Mouse (Mus musculus) hindbrain, embryonic 14.5 days (tissue): ENCODE results near the gene Pacsin1. TPM values are rescaled to one million over a fixed set of nuclear protein-coding genes. Genes with fewer than 3 reads are reported as not detected.

Experiments used
- ATAC-seq: fragments of 200-750 bp; cut with Nextera tagmentation; 2 replicates; pipeline ENCODE4 v1.8.0; 2017; ENCODE audit warnings: moderate number of reproducible peaks, mild to moderate bottlenecking, moderate TSS enrichment, moderate library complexity; ENCODE audit not compliant: low FRiP score
- DNase-seq: peaks from one replicate; pipeline ENCODE4 v3.0.0-alpha.2; 2015; ENCODE audit warnings: low spot score
- H3K27ac ChIP-seq: fragments of 300-500 bp; sonication (generic); 2 replicates; pipeline ENCODE4 v1.5.1; 2014; ENCODE audit warnings: mild to moderate bottlenecking, moderate library complexity
- H3K27me3 ChIP-seq: fragments of 300-500 bp; sonication (generic); 2 replicates; pipeline ENCODE4 v1.6.1; 2014; ENCODE audit warnings: mild to moderate bottlenecking, low read length, mixed read lengths; ENCODE audit not compliant: control insufficient read depth, insufficient read depth
- H3K36me3 ChIP-seq: fragments of 300-500 bp; sonication (generic); replicated peaks from 2 replicates; pipeline ENCODE4 v1.6.1; 2014; ENCODE audit not compliant: control insufficient read depth, insufficient read depth
- H3K4me1 ChIP-seq: fragments of 300-500 bp; sonication (generic); replicated peaks from 2 replicates; pipeline ENCODE4 v1.6.1; 2014; ENCODE audit warnings: antibody characterized with exemption, low read length, mixed read lengths; ENCODE audit not compliant: control insufficient read depth, insufficient read depth
- H3K4me2 ChIP-seq: fragments of 300-500 bp; sonication (generic); replicated peaks from 2 replicates; pipeline ENCODE4 v1.6.1; 2014; ENCODE audit warnings: mild to moderate bottlenecking, moderate library complexity
- H3K4me3 ChIP-seq: fragments of 300-500 bp; sonication (generic); replicated peaks from 2 replicates; pipeline ENCODE4 v1.5.1; 2014; ENCODE audit warnings: mild to moderate bottlenecking, low read length
- H3K9ac ChIP-seq: fragments of 300-500 bp; sonication (generic); 2 replicates; pipeline ENCODE4 v1.6.1; 2014
- H3K9me3 ChIP-seq: fragments of 300-500 bp; sonication (generic); 2 replicates; pipeline ENCODE4 v1.6.1; 2016; ENCODE audit warnings: low read length; ENCODE audit not compliant: control insufficient read depth
- WGBS: fragments of 180-500 bp; shearing (Covaris S2); extraction: QIAGEN DNeasy Blood & Tissue Kit; methylation state at CpG from one replicate; pipeline ENCODE4 v1.1.7; 2014; 5-methylcytosine and 5-hydroxymethylcytosine counted together
- polyA plus RNA-seq: library from polyadenylated mRNA; unstranded; fragments of >200 nt; fragmentation: Nextera tagmentation; extraction: Ambion mirVana; gene quantifications from 2 replicates; pipeline ENCODE4 v1.2.1, GENCODE M21; 2014

The Pacsin1 gene
- polyA plus RNA-seq, 1 experiment from 2014 or later, result 44.5 TPM

- ATAC-seq, result peak; percentile 63
- under 1% methylated on average over 35 of the region's 53 CpGs for WGBS
- H3K4me3 ChIP-seq, result peak overlapping the region; percentile 64
These were observed 29.7 kb downstream of the Pacsin1 start for GRCm38 (mm10) chr17:27684886-27685549.

GRCm38 (mm10) chr17:27685550-27685913 is 30.2 kb downstream of the Pacsin1 start:
- Histone ChIP-seq H3K4me3 (peak overlapping the region; percentile 64), H3K9me3 (no peaks in the 10 kb centered on the region), H3K36me3 (no peaks in the 10 kb centered on the region), H3K9ac (peak overlapping the region; percentile 87), H3K27me3 (no peaks in the 10 kb centered on the region), H3K4me2 (peak overlapping the region; percentile 95), H3K27ac (0 out of 2 replicates have a peak overlapping the region, but pooled peaks have one; percentile 36), H3K4me1 (peaks cover 10% of the 10 kb centered on the region; the same call in 1 of the 2 replicates)
- DNase-seq, result no peak
- 3% methylated on average over 11 of the region's 11 CpGs for WGBS
- peak; percentile 44 for ATAC-seq

More at GRCm38 (mm10) chr17:27684886-27685549, 29.7 kb downstream of the Pacsin1 start:
- H3K4me2 ChIP-seq, result peak overlapping the region; percentile 95
- peak; percentile 75 for DNase-seq
- H3K9ac ChIP-seq, result peak overlapping the region; percentile 87
- H3K27me3 ChIP-seq, result no peaks in the 10 kb centered on the region
- H3K9me3 ChIP-seq, result no peaks in the 10 kb centered on the region
- H3K4me1 ChIP-seq, result peaks cover 10% of the 10 kb centered on the region; the same call in 1 of the 2 replicates
- H3K27ac ChIP-seq, result peak overlapping the region; percentile 36; the same call in 1 of the 2 replicates
- H3K36me3 ChIP-seq, result no peaks in the 10 kb centered on the region

DNA sequence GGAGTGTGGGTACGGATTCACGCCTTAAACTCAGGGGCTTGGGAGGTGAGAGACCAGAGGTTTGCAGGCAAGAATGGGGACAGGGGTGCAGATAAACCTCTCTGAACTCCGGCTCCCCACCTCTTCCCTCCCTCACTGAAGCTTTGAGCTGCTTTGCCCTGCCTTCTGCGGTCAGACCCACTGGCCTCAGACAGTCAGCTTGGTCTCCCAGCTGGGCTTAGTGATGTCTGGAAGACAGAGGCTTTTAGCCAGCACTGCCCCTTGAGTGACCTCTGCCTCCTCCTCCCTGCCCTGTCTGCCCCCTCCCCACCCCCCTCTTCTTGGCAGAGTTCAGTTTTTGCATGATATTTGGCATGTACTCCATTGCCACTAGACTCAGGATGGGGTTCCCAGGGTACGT is 31.1 kb downstream of the Pacsin1 start:
- H3K9me3 ChIP-seq, result no peaks in the 10 kb centered on the region
- no peak overlapping the region for H3K27ac ChIP-seq
- peaks cover 10% of the 10 kb centered on the region; the same call in 1 of the 2 replicates for H3K4me1 ChIP-seq
- no peaks in the 10 kb centered on the region for H3K27me3 ChIP-seq
- H3K9ac ChIP-seq, result peak overlapping the region; percentile 87; the same call in 1 of the 2 replicates
- no peak for ATAC-seq
- H3K36me3 ChIP-seq, result no peaks in the 10 kb centered on the region
- H3K4me3 ChIP-seq, result peak overlapping the region; percentile 64
- 34% methylated on average over 5 of the region's 5 CpGs for WGBS
- no peak for DNase-seq
- H3K4me2 ChIP-seq, result peak overlapping the region; percentile 95

- no peaks in the 10 kb centered on the region for H3K4me1 ChIP-seq
- ATAC-seq, result no peak
- H3K36me3 ChIP-seq, result no peaks in the 10 kb centered on the region
- no peak overlapping the region for H3K27ac ChIP-seq
- no peak overlapping the region for H3K4me3 ChIP-seq
- no peak overlapping the region for H3K9ac ChIP-seq
- 66% methylated on average over 14 of the region's 14 CpGs for WGBS
- H3K4me2 ChIP-seq, result no peak overlapping the region
- H3K9me3 ChIP-seq, result no peaks in the 10 kb centered on the region
- no peaks in the 10 kb centered on the region for H3K27me3 ChIP-seq
- no peak for DNase-seq
These were observed 35.8 kb downstream of the Pacsin1 start for GRCm38 (mm10) chr17:27690993-27691693.

DNA sequence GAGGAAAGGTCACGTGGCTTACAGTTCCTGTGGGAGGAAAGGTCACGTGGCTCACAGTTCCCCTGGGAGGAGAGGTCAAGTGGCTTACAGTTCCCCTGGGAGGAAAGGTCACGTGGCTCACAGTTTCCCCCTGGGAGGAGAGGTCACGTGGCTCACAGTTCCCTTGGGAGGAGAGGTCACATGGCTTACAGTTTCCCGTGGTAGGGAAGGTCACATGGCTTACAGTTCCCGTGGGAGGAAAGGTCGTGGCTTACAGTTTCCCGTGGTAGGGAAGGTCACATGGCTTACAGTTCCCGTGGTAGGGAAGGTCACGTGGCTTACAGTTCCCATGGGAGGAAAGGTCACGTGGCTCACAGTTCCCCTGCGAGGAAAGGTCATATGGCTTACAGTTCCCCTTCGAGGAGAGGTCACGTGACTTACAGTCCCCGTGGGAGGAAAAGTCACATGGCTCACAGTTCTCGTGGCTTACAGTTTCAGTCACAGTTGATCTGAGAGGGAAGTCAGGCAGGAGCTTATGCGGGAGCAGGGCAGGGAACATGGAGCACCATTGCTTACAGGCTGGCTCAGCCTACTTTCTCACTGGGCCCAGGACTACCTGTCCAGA is 44.4 kb downstream of the Pacsin1 start:
- 92% methylated on average over 17 of the region's 17 CpGs for WGBS
- no peak for ATAC-seq

DNA sequence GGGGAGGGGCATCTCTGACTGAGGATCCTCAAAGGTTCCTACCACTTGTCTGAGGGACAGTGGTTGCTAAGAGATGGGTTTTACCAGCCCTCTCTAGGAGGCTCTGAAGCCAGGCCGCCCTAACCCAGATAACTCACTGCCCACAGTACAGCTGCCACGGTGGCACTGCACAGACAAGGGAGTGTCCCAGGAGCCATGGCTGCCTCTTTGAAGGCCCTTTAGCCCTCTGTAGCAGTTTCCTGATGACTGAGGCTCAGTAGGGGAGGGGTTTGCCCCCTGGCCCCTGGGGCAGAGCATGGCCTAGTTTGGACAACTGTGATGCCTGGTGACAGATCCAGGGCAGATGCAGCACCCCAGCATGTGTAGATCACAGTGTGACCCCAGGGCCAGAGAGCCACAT is 45.5 kb downstream of the Pacsin1 start:
- no peak for ATAC-seq
- DNase-seq, result no peak
- WGBS, result 66% methylated on average over 2 of the region's 2 CpGs

More for the DNA sequence above, 44.4 kb downstream of the Pacsin1 start:
- H3K36me3 ChIP-seq, result 0 out of 2 replicates have a peak, but pooled peaks cover 4% of the 10 kb centered on the region
- no peak overlapping the region for H3K4me3 ChIP-seq
- DNase-seq, result no peak
- no peaks in the 10 kb centered on the region for H3K4me1 ChIP-seq
- no peaks in the 10 kb centered on the region for H3K27me3 ChIP-seq
- no peak overlapping the region for H3K9ac ChIP-seq
- H3K9me3 ChIP-seq, result no peaks in the 10 kb centered on the region
- H3K4me2 ChIP-seq, result no peak overlapping the region
- H3K27ac ChIP-seq, result no peak overlapping the region

GRCm38 (mm10) chr17:27701856-27702255 is 46.5 kb downstream of the Pacsin1 start:
- no peaks in the 10 kb centered on the region for H3K4me1 ChIP-seq
- no peaks in the 10 kb centered on the region for H3K27me3 ChIP-seq
- ATAC-seq (no peak), DNase-seq (no peak)
- no peak overlapping the region for H3K4me2 ChIP-seq
- WGBS, result 66% methylated on average over 6 of the region's 6 CpGs
- H3K9me3 ChIP-seq, result no peaks in the 10 kb centered on the region
- H3K9ac ChIP-seq, result no peak overlapping the region
- 0 out of 2 replicates have a peak, but pooled peaks cover 8% of the 10 kb centered on the region for H3K36me3 ChIP-seq
- H3K27ac ChIP-seq, result 0 out of 2 replicates have a peak overlapping the region, but pooled peaks have one; percentile 15
- H3K4me3 ChIP-seq, result no peak overlapping the region

More for the DNA sequence above, 45.5 kb downstream of the Pacsin1 start:
- Histone ChIP-seq H3K9me3 (no peaks in the 10 kb centered on the region), H3K4me2 (no peak overlapping the region), H3K27me3 (no peaks in the 10 kb centered on the region), H3K4me3 (no peak overlapping the region), H3K9ac (no peak overlapping the region), H3K4me1 (no peaks in the 10 kb centered on the region), H3K27ac (no peak overlapping the region), H3K36me3 (0 out of 2 replicates have a peak, but pooled peaks cover 8% of the 10 kb centered on the region)

- 0 out of 2 replicates have a peak, but pooled peaks cover 8% of the 10 kb centered on the region for H3K36me3 ChIP-seq
- no peak overlapping the region for H3K9ac ChIP-seq
- peak overlapping the region; percentile 50 for H3K4me2 ChIP-seq
- WGBS, result 1% methylated on average over 32 of the region's 34 CpGs
- no peak for ATAC-seq
- H3K4me1 ChIP-seq, result no peaks in the 10 kb centered on the region
- peak overlapping the region; percentile 7; the same call in 1 of the 2 replicates for H3K4me3 ChIP-seq
- H3K27me3 ChIP-seq, result no peaks in the 10 kb centered on the region
- peak; percentile 58 for DNase-seq
- H3K9me3 ChIP-seq, result no peaks in the 10 kb centered on the region
- H3K27ac ChIP-seq, result no peak overlapping the region
These were observed 47.2 kb downstream of the Pacsin1 start for GRCm38 (mm10) chr17:27702518-27702917.
